Mouse (Mus musculus) limb, embryonic 11.5 days (tissue): ENCODE results near the gene Lrrc4c. TPM values are rescaled to one million over a fixed set of nuclear protein-coding genes. Genes with fewer than 3 reads are reported as not detected.

Experiments
- ATAC-seq: fragments of 200-750 bp; cut with Nextera tagmentation; 2 replicates; pipeline ENCODE4 v1.8.0; 2017; ENCODE audit warnings: low read depth; ENCODE audit not compliant: insufficient number of reproducible peaks, low FRiP score, low TSS enrichment
- DNase-seq: peaks from one replicate; pipeline ENCODE4 v3.0.0-alpha.2; 2015; ENCODE audit warnings: low spot score
- H3K27ac ChIP-seq: fragments of 300-500 bp; sonication (generic); replicated peaks from 2 replicates; pipeline ENCODE4 v1.5.1; 2014; ENCODE audit warnings: low read depth, mild to moderate bottlenecking, low read length
- H3K27me3 ChIP-seq: fragments of 300-500 bp; sonication (generic); 2 replicates; pipeline ENCODE4 v1.6.1; 2014; ENCODE audit warnings: mild to moderate bottlenecking, low read length, mixed read lengths; ENCODE audit not compliant: control insufficient read depth, insufficient read depth
- H3K36me3 ChIP-seq: fragments of 300-500 bp; sonication (generic); 2 replicates; pipeline ENCODE4 v1.6.1; 2014; ENCODE audit warnings: mild to moderate bottlenecking, low read length, moderate library complexity, mixed read lengths; ENCODE audit not compliant: control insufficient read depth, insufficient read depth
- H3K4me1 ChIP-seq: fragments of 300-500 bp; sonication (generic); 2 replicates; pipeline ENCODE4 v1.6.1; 2014; ENCODE audit warnings: low read length, mixed read lengths; ENCODE audit not compliant: control insufficient read depth, insufficient read depth
- H3K4me2 ChIP-seq: fragments of 300-500 bp; sonication (generic); 2 replicates; pipeline ENCODE4 v1.6.1; 2014; ENCODE audit warnings: low read depth, mild to moderate bottlenecking, moderate library complexity; ENCODE audit not compliant: severe bottlenecking
- H3K4me3 ChIP-seq: fragments of 300-500 bp; sonication (generic); 2 replicates; pipeline ENCODE4 v1.5.1; 2014; ENCODE audit warnings: low read depth, low read length
- H3K9ac ChIP-seq: fragments of 300-500 bp; sonication (generic); 2 replicates; pipeline ENCODE4 v1.6.1; 2014; ENCODE audit warnings: mild to moderate bottlenecking, low read length
- H3K9me3 ChIP-seq: fragments of 300-500 bp; sonication (generic); 2 replicates; pipeline ENCODE4 v1.6.1; 2016; ENCODE audit warnings: low read length; ENCODE audit not compliant: control insufficient read depth
- WGBS: fragments of 180-500 bp; shearing (Covaris S2); extraction: QIAGEN DNeasy Blood & Tissue Kit; methylation state at CpG from one replicate; pipeline ENCODE4 v1.1.7; 2014; 5-methylcytosine and 5-hydroxymethylcytosine counted together
- polyA plus RNA-seq: library from polyadenylated mRNA; unstranded; fragments of >200 nt; fragmentation: Nextera tagmentation; extraction: Ambion mirVana; gene quantifications from 2 replicates; pipeline ENCODE4 v1.2.1, GENCODE M21; 2014

Lrrc4c gene
- polyA plus RNA-seq, 1 experiment from 2014 or later: 0.13 TPM

DNA sequence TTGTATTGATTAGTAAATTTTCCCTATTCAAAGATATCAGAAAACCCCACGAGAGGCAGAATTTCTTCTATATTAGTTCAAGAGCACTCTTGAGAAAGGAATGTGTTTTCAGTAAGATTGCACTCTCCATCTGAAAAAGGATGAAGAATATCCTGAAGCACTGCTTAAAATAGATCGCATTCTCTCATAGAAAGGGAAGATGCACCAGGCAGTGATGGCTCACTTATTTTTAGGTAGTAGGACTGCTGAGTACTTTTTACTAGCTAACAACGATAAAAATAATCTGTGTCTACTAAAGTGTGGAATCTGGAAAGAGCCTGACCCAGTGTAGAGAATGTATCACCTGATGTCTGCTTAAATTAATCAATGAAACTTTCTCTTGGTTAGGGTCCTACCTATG lies 820.5 kb downstream of the Lrrc4c start:
- no peak for DNase-seq
- Histone ChIP-seq H3K27me3 (no peaks in the 10 kb centered on the region), H3K4me1 (no peaks in the 10 kb centered on the region), H3K36me3 (no peaks in the 10 kb centered on the region), H3K4me2 (no peak overlapping the region), H3K4me3 (no peak overlapping the region), H3K9me3 (no peaks in the 10 kb centered on the region), H3K27ac (no peak overlapping the region), H3K9ac (no peak overlapping the region)
- no peak for ATAC-seq
- 92% methylated on average over 3 of the region's 3 CpGs for WGBS

DNA sequence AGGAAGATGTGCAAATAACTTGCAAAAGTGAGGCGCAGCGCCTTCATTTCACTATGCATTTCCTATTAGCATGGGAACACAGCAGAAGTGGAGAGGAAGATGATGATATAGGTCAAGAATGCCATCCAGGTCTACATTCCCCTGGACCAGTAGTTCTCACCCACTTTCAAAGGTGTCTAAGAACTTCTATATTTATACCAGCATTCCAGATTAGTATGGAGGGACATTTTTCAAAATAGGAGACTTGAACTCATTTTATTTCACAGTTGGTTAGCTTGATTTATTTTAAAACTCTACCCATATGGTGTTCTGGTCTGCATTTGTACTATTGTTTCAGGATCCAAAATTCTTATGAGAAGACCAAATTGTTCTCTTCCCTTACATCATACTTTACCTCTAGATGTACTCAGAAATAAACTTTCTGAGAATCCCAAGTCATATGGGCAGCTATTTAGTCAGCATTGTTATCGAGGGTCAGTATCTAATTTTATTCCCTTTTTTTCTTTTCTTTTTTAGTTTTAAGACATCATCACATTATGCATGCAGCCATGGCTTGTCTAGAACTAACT lies 833.7 kb downstream of the Lrrc4c start:
- no peak overlapping the region for H3K4me2 ChIP-seq
- no peaks in the 10 kb centered on the region for H3K9me3 ChIP-seq
- H3K4me1 ChIP-seq: no peaks in the 10 kb centered on the region
- DNase-seq: no peak
- H3K4me3 ChIP-seq: no peak overlapping the region
- no peak overlapping the region for H3K27ac ChIP-seq
- H3K9ac ChIP-seq: no peak overlapping the region
- no peak for ATAC-seq
- H3K36me3 ChIP-seq: no peaks in the 10 kb centered on the region
- 97% methylated on average over 3 of the region's 3 CpGs for WGBS
- H3K27me3 ChIP-seq: no peaks in the 10 kb centered on the region

DNA sequence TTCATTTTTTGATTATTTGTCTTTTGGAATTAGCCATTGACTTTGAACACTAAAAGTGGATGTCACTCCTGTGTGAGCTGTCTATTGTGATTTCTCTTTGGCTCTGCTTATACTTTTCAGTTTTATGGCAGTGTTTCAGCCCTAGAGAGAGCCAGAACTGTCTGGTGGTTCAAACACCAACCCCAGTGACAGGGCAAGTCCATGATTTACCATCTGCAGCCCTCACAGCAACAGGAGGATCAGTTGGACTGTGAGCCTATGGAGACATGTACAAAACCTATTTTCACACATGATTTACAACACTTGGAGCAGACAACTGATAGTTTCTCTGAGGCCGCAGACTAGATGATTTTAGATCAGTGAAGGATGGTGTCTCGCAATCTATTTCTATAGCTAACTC lies 847.8 kb downstream of the Lrrc4c start:
- no peaks in the 10 kb centered on the region for H3K9me3 ChIP-seq
- no peak overlapping the region for H3K4me3 ChIP-seq
- ATAC-seq (0 out of 2 replicates have a peak, but pooled peaks have one; percentile 6), DNase-seq (no peak)
- H3K36me3 ChIP-seq: no peaks in the 10 kb centered on the region
- H3K27me3 ChIP-seq: no peaks in the 10 kb centered on the region
- no peaks in the 10 kb centered on the region for H3K4me1 ChIP-seq
- H3K9ac ChIP-seq: no peak overlapping the region
- WGBS: 90% methylated on average over 2 of the region's 2 CpGs
- H3K4me2 ChIP-seq: no peak overlapping the region
- no peak overlapping the region for H3K27ac ChIP-seq

DNA sequence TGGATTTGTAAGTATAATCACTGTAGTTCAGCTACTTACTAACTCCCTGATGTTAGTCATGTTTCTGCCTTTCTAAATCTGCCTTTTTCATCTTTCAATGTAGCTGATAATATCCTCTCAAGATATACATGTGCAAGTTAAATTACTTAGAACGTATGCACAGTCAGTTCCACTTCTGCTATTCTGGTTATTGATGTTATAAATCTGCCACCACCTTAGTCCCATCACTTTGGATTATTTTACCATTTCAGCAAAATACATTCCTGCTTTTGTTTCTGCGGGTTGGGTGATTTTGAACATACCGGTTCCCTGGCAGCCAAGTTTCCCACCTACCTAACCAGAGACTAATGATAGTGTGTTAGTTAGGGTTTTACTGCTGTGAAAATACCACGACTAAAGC lies 860.4 kb downstream of the Lrrc4c start:
- H3K27me3 ChIP-seq: no peaks in the 10 kb centered on the region
- H3K9me3 ChIP-seq: no peaks in the 10 kb centered on the region
- H3K4me2 ChIP-seq: no peak overlapping the region
- no peak overlapping the region for H3K27ac ChIP-seq
- no peak for ATAC-seq
- WGBS: 51% methylated on average over 4 of the region's 4 CpGs
- H3K36me3 ChIP-seq: no peaks in the 10 kb centered on the region
- H3K4me3 ChIP-seq: no peak overlapping the region
- no peaks in the 10 kb centered on the region for H3K4me1 ChIP-seq
- no peak overlapping the region for H3K9ac ChIP-seq
- DNase-seq: no peak

DNA sequence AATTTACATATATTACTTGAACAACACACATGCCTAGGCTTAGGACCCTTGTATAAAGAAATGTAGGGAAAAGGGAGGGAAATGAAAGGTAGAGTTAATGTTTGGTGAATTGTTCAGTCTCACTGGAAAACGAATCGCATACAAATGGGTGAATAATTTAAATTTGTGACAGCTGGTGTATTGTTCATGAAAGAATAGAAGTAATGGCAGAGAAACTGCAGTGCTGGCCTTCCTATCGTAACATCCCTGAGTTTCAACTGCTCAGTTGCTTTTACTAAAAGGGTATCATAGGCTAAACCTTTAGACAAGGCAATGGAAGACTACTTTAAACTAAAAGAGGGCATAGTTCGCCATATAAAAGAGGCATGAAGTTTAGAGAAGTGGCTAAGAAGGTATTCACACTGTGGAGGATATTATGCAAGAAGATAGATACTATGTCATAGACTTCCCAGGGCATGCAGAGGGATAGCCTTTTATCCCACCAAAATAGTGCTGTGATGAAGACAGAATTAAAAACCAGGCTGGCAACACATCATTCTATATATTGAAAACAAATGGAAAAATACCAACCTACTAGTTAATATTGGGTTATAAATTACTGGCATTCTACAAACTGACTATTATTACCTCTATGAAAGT lies 879.1 kb downstream of the Lrrc4c start:
- Histone ChIP-seq H3K4me1 (no peaks in the 10 kb centered on the region), H3K9me3 (no peaks in the 10 kb centered on the region), H3K27ac (no peak overlapping the region), H3K9ac (no peak overlapping the region), H3K4me2 (no peak overlapping the region), H3K27me3 (no peaks in the 10 kb centered on the region), H3K36me3 (no peaks in the 10 kb centered on the region), H3K4me3 (no peak overlapping the region)
- WGBS: 89% methylated on average over 4 of the region's 4 CpGs
- DNase-seq (no peak), ATAC-seq (no peak)

DNA sequence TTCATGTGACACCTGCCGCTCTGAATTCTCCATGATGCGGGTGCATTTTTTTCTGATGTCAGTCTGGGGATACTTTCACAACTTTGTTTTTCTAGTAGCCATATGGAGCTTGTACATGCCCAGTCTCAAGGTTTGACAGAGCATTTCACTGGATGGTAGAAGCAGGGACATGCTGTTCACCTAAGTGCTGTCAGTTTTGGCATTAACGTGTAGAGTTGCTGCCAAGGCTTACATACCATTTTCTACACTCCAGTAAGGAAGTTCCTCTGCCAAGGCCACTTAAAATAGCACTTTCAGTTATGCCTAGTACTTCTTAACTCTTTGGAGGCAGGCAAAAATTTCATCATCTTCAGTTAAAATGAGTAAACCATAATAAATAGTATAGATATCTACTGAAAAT lies 915.0 kb downstream of the Lrrc4c start:
- Histone ChIP-seq H3K4me3 (no peak overlapping the region), H3K27me3 (no peaks in the 10 kb centered on the region), H3K27ac (no peak overlapping the region), H3K4me1 (no peaks in the 10 kb centered on the region), H3K4me2 (no peak overlapping the region), H3K9ac (no peak overlapping the region), H3K36me3 (no peaks in the 10 kb centered on the region), H3K9me3 (no peaks in the 10 kb centered on the region)
- no peak for DNase-seq
- WGBS: 88% methylated on average over 3 of the region's 3 CpGs
- ATAC-seq: no peak

DNA sequence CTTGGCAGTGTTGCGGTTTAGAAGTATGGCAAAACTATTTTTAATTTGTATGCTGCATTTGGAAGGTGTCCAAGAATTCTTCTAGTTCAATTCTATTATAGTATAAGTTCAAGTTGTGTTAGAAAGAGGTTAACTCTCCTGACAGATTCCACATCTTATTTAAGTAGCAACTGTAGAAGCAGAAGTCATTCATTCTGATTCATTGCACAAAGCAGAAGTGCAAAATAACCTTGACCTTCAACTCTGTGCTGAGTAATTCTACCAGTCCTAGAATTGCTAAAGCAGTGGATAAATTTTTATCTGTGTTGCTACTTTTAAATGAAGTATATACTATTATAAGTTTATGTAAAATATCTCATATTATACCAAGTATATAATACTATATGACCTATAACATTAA lies 916.1 kb downstream of the Lrrc4c start:
- Histone ChIP-seq H3K4me1 (no peaks in the 10 kb centered on the region), H3K4me3 (no peak overlapping the region), H3K27me3 (no peaks in the 10 kb centered on the region), H3K36me3 (no peaks in the 10 kb centered on the region), H3K27ac (no peak overlapping the region), H3K9me3 (no peaks in the 10 kb centered on the region), H3K4me2 (no peak overlapping the region), H3K9ac (no peak overlapping the region)
- ATAC-seq (no peak), DNase-seq (no peak)
- 80% methylated on average over 1 of the region's 1 CpGs for WGBS

DNA sequence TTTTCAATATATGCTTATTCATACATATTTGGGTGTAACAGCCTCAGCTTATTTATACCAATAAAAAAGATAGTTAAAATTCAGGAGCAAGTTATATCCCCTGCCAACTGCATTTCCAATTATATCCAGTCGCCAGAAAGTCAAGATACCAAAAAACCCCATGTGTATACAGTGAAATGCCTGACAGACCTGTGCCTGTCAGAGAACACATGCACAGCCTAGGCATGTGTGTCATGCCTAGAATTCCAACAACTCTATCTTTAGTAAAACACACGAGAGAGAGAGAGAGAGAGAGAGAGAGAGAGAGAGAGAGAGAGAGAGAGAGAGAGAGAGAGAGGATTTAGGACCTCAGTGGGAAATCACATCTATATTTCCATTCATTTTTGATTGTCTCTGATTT lies 956.7 kb downstream of the Lrrc4c start:
- H3K4me3 ChIP-seq: no peak overlapping the region
- ATAC-seq (no peak), DNase-seq (no peak)
- H3K9me3 ChIP-seq: no peaks in the 10 kb centered on the region
- no peak overlapping the region for H3K4me2 ChIP-seq
- 86% methylated on average over 2 of the region's 2 CpGs for WGBS
- H3K4me1 ChIP-seq: no peaks in the 10 kb centered on the region
- no peaks in the 10 kb centered on the region for H3K27me3 ChIP-seq
- H3K36me3 ChIP-seq: no peaks in the 10 kb centered on the region
- no peak overlapping the region for H3K27ac ChIP-seq
- H3K9ac ChIP-seq: no peak overlapping the region

DNA sequence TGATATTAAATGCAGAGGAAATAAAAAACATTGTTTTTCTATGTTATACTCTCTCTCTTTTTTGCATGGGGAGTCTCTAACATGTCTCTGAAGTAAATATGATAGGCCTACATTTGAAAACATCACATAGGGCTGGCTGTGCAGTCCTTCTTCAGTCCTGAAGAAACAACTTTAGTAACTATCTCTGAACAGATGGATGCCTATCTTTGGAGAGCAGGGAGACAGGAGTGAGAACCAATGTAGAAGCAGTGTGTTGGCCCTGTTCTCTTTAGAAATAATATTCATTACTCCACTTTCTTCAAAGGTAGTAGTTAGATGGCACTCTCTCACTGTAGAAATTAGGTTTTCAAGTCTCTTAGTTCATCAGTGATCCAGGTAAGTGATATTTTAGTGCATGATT lies 967.0 kb downstream of the Lrrc4c start:
- no peak for ATAC-seq
- Histone ChIP-seq H3K9me3 (no peaks in the 10 kb centered on the region), H3K4me1 (no peaks in the 10 kb centered on the region), H3K4me2 (no peak overlapping the region), H3K27ac (no peak overlapping the region), H3K27me3 (no peaks in the 10 kb centered on the region), H3K9ac (no peak overlapping the region), H3K36me3 (no peaks in the 10 kb centered on the region), H3K4me3 (no peak overlapping the region)
- no peak for DNase-seq
